Mouse (Mus musculus): Measurements from ENCODE around the gene Zc3h8. TPM values are rescaled to one million over a fixed set of nuclear protein-coding genes. Genes with fewer than 3 reads are reported as not detected.

The Zc3h8 gene
- polyA plus RNA-seq (2014; fragmentation: Illumina TruSeq; extraction: RNeasy Lipid Tissue Mini Kit (QIAGEN cat#74804); ENCODE audit: insufficient read depth, low read depth, low replicate concordance), result 3.7 TPM

DNA sequence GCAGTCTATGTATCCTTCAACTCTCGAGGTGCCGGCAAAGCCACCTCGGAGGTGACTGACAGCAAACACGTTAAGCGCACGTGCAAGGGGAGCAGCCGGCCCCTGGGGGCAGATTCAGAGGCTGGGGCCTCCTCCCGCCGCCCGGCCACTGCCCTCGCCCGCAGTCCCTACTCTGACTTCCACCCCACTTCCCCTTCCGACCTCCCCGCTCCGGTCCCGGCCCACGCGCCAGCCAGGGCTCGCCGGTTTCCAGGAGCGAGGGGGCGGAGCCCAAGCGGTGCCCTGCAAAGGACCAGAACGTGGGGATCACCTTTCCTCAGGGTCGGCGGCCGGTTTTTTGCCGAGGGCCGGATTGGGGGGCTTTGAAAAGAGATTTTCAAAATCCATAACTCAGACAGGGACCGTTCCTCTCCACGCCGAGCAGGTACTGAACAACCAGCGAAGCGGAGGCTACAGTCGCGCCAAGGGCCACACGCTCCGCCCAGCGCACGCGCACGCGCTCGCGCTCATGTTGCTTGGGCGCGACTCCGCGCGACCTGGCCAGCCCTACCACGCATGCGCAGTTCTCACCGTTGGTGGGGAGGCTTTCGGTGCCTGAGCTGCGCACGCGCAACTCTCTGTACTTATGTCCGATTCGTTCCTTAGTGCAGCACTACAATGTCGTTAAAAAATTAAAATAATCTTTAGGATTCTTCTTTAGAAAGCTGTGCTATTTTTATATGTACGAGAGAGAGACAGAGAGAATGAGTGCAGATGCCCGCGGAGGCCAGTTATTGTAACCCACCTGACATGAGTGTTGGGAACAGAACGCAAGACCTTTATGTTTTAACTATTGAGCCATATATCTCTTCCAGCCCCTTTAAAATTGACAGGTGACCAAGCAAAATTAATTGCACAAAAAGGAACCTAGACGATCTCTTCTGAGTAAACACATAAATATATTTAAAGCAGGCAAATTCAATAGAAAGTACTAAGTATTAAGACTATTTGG is at the start of gene Zc3h8:
Gene Zc3h8, minus strand, starts transcription at position 540 of the 991 bp plus-strand sequence.

DNA sequence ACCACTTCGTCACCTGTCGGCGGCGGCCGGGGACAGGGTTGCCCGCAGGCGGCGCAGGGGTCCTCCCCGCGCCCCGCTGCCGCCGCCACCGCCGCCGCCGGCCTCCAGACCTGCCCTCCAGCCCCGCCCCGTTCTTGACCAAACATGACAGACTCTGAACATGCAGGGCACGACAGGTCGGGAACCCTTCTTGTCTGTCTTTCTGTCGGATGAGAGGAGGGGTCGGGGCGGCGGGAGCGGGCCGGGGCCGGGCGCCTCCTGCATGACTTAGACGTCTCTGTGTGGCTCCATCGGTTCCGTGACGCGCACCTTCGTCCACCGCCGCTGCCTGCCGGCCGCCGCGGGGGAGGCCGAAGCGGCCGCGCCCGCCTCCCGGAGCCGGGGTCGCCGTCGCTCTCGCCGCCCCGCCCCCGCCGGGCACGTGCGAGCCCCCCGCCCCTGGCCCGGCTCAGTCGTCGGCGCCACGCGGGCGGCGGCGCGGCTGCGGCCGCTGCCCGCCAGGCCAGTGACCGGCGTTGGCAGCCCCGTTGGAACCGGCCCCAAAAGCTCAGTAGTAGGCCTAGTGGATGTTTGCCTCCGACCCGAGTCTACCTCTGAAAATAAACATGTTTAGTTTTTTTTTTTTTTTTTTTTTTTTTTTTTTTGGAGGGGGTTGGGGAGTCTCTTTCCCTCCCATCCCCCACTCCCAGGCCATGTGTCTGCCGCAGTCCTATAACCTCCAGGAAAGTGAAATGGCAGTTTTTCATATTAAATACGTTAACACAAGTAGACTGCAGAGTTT is 24.0 kb upstream of the Zc3h8 start, which contains the start of gene Gm10762:
Gene Gm10762, minus strand, starts transcription at position 65 of the 781 bp plus-strand sequence.

DNA sequence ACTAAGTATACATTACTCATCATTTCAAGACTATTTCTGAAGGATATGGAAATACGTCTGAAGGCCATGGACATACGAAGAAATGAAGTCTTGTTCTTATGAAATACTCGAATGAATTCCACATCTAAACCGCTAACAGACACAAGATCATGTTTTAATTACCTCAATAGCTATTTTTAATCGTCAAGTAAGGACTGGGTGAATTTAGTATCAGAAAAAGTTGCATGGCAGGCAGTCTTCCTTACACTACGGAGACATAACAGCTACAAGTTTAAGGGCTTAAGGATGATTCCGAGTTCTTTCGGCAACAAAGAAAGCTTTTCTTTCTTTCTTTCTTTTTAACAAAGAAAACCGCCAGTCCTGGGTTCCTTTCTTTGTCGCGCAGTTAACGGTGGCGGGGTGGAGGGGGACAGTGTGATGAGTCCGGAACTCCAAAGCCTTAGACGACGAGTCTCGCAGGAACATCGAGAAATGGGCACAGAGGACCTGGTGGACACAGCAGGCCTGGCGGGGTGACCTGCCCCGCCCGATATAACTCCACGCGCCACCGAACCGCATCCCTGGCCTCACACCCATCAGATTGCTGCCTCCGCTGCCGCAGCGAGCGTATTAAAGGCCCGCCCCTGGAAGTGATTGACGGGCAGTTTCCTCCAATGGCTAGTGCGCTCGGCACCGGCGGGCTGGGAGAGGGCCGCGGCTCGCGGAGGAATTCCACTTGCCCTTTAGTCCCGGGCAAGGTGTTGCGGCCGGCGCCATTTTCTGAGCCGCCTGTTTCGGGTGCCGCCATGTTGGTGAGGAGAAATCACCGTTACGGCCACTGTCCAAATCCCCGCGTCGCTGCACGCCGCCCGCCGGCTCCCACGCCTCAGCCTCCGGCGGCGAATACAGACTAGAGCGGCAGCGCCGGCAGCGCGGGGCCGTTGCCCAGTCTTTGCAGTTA is 23.0 kb upstream of the Zc3h8 start, which contains the start of gene Zc3h6:
Gene Zc3h6, plus strand, starts transcription at position 762 of the 940 bp plus-strand sequence.

Other genes starting within 250 kb of the Zc3h8 start
- gene Mertk, start 245.1 kb downstream of the Zc3h8 start, polyA plus RNA-seq (2014; fragmentation: Illumina TruSeq; extraction: RNeasy Lipid Tissue Mini Kit (QIAGEN cat#74804); ENCODE audit: insufficient read depth, low read depth, low replicate concordance), result 12.4 TPM
- gene Tmem87b, start 126.0 kb downstream of the Zc3h8 start, polyA plus RNA-seq (2014; fragmentation: Illumina TruSeq; extraction: RNeasy Lipid Tissue Mini Kit (QIAGEN cat#74804); ENCODE audit: insufficient read depth, low read depth, low replicate concordance), result 11.9 TPM
- 0.22 TPM for gene Fbln7, start 81.1 kb downstream of the Zc3h8 start, polyA plus RNA-seq (2014; fragmentation: Illumina TruSeq; extraction: RNeasy Lipid Tissue Mini Kit (QIAGEN cat#74804); ENCODE audit: insufficient read depth, low read depth, low replicate concordance)
- gene Zc3h6, start 23.3 kb upstream of the Zc3h8 start, polyA plus RNA-seq (2014; fragmentation: Illumina TruSeq; extraction: RNeasy Lipid Tissue Mini Kit (QIAGEN cat#74804); ENCODE audit: insufficient read depth, low read depth, low replicate concordance), result 1.1 TPM
- 2.9 TPM for gene Gm10762, start 23.6 kb upstream of the Zc3h8 start, polyA plus RNA-seq (2014; fragmentation: Illumina TruSeq; extraction: RNeasy Lipid Tissue Mini Kit (QIAGEN cat#74804); ENCODE audit: insufficient read depth, low read depth, low replicate concordance)
- not detected for gene Vinac1, start 104.1 kb upstream of the Zc3h8 start, polyA plus RNA-seq (2014; fragmentation: Illumina TruSeq; extraction: RNeasy Lipid Tissue Mini Kit (QIAGEN cat#74804); ENCODE audit: insufficient read depth, low read depth, low replicate concordance)
- gene Ttl, start 121.9 kb upstream of the Zc3h8 start, polyA plus RNA-seq (2014; fragmentation: Illumina TruSeq; extraction: RNeasy Lipid Tissue Mini Kit (QIAGEN cat#74804); ENCODE audit: insufficient read depth, low read depth, low replicate concordance), result 9.4 TPM
- gene Polr1b, start 156.9 kb upstream of the Zc3h8 start, polyA plus RNA-seq (2014; fragmentation: Illumina TruSeq; extraction: RNeasy Lipid Tissue Mini Kit (QIAGEN cat#74804); ENCODE audit: insufficient read depth, low read depth, low replicate concordance), result 5.8 TPM
- gene Chchd5, start 185.6 kb upstream of the Zc3h8 start, polyA plus RNA-seq (2014; fragmentation: Illumina TruSeq; extraction: RNeasy Lipid Tissue Mini Kit (QIAGEN cat#74804); ENCODE audit: insufficient read depth, low read depth, low replicate concordance), result 12.5 TPM

Measured in lung, adult 10 weeks (tissue).